Mouse (Mus musculus) testis, postnatal 14 days (tissue): Measurements from ENCODE around the gene Gm17455.
A peak's percentile ranks its signal among the peaks of the same experiment; 100 is the strongest.

ENCODE experiments used
- DNase-seq: peaks from one replicate; pipeline ENCODE4 v3.0.0; 2021; ENCODE audit warnings: low spot score

The Gm17455 gene

GRCm38 (mm10) chr10:60373937-60374578 is 25.5 kb upstream of the Gm17455 start:
- DNase-seq = no peak

DNA sequence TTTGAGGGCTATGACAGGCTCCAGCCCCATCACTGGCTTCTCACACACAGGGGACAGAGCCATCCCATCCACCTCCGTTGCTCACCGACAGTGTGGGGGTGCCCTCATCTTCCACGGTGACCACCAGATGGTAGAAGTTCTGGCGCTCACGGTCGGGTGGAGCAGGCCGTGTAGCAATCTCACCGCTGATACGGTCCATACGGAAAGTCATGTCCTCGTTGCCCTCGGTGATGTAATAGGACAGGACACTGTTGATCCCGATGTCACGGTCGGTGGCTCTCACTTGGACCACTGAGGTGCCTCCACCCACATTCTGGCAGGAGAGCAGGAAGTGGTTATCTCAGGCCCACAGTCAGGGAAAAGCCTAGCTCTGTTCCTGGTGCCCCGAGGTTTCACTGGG is 22.8 kb upstream of the Gm17455 start:
- no peak for DNase-seq

- no peak for DNase-seq
These were observed 20.0 kb upstream of the Gm17455 start for GRCm38 (mm10) chr10:60379419-60379957.

DNA sequence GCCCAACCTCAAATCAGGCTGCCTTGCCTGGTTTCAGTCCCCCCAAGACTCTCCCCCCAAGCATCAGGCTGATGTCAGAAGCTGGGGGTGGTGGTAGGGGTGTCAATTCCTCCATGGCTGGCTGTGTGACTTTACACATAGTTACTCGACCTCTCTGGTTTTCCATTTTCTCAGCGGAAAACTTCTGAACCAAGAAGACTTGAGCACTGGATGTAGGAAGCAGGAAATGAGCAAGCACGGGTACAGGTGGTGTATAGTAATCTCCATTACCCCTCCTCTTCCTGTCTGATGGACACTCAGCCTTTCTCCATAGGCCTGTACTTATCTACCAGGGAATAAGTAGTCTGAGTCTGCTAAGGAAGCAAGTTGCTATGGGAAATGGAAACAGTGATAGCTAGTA is 19.3 kb upstream of the Gm17455 start:
- no peak for DNase-seq

DNA sequence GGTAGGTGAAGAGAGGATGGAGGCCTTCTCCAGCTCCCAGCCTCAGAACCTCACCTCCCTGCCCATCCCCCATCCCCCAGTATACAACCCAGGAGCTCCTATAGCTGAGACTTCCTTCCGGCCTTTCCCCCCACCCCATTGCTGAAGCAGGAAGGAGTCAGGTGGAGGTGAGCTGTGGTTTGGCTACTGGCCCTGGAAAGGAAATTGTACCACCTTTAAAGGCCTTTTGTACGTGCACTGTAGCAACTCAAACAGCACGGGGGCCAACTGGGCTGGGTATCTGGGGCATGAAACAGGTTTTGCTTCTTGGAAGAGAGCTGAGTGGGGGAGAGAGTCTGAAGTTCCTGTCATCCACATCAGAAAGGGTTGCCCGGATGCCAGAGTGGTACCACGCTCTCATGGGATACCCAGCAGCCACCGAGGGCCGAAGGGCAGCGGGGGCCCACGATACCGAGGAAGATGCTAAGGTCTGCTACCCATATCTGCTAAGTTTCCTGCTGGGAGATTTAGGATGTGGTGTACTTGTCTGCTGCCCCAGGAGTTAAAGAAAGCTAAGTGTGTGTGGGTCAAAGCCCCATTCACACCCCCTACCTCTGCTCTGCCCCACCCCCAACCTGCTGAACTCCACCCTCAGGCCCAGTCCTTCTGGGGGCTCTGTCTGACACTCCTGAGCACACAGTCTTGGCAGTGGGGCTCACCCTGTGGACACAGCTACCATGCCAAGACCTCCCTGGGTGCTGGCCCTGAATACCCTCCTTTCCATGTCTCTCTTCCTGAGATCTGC is 18.2 kb upstream of the Gm17455 start:
- DNase-seq = no peak

GRCm38 (mm10) chr10:60388332-60388731 is 11.2 kb upstream of the Gm17455 start:
- no peak for DNase-seq

- DNase-seq = peak; percentile 18
These were observed 10.1 kb upstream of the Gm17455 start for GRCm38 (mm10) chr10:60389447-60389865.

DNA sequence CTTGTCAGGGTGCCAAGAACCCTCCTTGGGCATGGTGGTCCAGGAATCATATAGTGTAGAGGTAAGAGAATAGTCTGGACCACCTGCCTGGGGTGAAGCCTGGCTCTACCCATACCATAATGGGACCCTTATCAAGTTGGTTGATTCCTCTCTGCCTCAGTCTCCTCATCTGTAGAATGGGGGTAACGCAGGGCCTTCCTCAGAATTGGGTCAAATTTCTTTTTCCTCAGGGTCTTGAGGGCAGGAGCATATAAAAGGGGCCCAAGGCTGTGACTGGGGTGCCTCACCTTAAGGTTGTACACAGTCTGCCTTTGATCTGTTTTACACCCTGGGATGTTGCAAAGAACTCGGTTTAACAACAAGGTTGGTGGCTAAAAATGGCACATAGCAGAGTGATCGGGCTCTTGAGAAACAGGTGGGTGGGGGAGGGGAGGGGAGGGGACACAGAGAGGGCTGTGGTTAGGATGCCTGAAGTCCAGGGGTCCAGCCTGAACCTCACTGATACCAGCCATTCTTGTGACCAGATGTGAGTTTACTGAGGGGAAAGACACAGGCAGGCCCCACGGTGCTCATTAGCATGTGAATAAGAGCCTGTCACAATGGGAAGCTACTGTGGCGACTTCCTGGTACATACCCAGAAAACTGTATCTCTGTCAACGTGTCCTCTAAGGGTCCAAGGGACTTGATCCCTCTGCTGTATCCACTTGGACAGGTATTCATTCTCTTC is 9.2 kb upstream of the Gm17455 start:
- DNase-seq = no peak

- no peak for DNase-seq
These were observed 8.6 kb upstream of the Gm17455 start for GRCm38 (mm10) chr10:60390904-60391420.

DNA sequence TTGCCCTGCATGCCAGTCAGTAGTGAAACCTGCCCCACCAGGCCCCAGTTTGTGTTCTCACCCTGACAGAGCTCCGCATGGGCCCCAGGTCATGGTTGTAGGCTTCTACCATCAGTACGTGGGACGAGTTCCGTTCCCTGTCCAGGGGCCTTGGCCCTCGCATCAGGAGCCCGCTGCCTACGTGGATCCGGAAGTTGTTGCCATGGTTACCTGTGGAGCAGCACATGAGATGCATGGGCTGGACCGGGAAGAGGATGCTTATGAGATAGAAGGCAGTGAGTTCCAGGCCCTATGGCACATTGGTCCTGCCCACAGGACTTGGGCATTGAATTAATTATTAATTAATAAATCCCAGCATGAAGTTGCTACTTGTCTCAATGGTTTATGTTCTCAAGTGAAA is 7.9 kb upstream of the Gm17455 start:
- no peak for DNase-seq

DNA sequence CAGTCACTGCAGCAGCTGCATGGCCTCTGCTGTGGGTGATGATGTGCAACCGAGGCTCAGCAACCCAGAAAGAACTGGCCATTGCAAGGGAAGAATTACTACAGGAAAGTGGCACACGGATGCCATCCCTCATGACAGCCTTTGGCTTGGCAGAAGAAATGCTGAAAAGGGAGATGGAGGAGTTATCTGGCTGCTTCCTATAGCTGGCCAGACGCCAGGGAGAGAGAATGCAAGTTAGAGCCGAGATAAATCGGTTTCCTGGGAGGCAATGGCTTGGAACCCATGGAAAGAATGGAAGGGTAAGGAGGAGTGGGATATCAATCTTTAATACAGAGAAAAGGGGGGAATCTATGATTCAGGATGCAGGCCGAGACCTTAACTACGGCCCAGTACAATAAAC is 4.6 kb upstream of the Gm17455 start:
- no peak for DNase-seq

- DNase-seq = no peak
These were observed 3.9 kb upstream of the Gm17455 start for GRCm38 (mm10) chr10:60395605-60396004.

DNA sequence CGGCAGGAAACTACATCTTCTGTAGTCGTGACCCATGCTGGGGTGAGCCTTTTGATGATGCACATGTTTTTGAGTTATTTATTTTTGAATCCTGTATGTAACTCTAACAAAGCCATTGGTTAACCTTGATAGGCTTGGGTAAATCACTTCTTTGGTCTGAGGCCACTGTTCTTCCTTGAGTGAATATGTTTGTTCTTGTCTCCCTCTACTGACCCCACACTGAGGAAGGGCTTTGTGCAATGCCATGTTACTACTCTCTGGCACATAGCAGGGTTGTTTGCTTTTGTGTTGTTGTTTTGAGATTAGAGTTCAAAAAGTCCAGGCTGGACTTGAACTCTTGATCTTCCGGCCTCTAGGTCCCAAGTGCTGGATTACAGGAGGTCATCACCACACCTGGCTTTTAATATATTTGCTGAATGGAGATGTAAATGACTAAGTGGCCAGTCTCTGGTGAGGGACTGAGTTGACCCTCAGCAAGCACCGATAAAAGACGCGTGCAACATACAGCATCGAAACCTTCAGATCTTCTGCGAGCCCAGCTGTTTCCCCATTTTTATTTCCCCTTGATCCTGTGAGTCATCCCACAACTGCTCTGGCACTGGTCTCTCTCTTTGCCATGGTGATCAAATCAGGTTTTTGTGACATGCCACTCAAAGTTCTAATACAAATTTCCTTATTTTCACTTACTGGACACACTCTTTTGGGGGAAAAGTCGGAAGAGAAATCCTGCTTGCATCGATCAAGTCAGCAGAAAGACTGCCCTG is 1.3 kb upstream of the Gm17455 start:
- DNase-seq = no peak

GRCm38 (mm10) chr10:60400507-60401295 is 1.2 kb downstream of the Gm17455 start:
- DNase-seq = no peak

DNA sequence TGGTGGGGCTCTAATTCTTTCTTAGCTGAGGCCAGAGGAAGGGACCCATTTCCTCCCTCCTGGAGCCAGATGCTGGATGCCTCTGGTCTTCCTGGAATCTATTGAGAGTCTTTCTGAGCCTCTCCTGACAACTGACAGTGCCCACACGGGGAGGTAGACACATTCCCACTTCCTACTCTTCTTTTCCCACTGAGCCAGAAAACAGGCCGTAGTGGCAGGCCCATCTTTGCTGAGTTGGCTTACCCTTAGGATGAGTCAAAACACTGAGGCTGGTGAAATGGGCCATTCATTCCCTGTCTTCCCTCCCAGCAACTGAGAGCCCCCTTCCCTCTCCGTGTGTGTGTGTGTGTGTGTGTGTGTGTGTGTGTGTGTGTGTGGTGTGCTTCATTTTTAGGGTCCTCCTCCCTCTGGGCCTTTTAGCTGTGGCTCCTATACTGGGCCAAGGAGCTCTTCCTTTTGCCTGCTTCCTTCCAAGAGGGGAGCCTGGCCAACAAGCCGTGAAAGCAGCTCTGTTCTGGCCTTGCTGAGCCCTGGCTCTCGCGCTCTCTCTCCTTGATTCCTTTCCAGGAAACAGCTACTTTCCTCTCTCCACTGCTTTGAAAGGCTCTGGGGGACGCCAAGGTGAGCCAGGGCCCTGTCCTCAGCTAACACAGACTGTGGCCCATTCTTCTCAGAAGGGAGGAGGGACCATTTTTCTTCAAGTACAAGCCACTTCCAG is 6.1 kb downstream of the Gm17455 start:
- DNase-seq = peak; percentile 54

DNA sequence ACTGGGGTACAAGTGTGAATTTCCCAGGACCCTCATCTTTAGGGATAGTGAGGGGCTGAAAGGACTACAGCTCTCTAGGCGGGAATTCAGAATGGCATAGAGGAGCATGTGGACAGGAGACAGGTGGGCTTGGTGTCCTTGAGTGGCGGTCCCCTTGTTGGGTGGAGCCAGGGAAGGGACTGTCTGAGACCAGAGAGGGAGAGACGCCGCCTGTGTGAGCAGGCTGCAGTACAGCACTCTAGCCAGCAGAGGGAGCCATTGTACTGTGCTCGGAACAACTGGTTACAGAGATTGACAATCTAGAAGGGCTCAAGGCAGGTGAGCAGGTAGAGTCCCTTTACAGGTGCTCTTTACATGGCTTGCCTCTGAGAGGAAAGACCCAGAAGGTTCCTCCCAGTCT is 8.3 kb downstream of the Gm17455 start:
- DNase-seq = peak; percentile 53

DNA sequence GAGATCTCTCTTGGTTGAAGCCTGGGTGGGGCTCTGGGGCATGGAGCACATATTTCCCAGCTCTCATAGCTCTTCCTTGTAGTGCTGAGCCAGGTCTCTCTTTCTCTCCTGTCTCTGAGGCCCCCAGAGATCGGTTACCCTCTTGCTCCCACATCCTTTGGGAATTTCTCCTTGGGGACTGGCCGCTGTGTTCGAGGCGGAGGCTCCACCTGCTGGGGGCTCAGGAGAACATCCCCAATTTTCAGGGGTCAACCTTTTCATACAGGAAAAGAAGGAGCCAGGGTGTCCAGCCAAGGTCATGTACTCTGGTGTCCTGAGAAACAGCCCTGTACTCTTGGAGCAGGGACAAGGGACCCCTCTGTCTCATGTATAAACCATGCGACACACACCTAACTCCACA is 12.3 kb downstream of the Gm17455 start:
- no peak for DNase-seq

- no peak for DNase-seq
These were observed 14.2 kb downstream of the Gm17455 start for GRCm38 (mm10) chr10:60413756-60414155.

- DNase-seq = no peak
These were observed 17.5 kb downstream of the Gm17455 start for GRCm38 (mm10) chr10:60417041-60417440.

DNA sequence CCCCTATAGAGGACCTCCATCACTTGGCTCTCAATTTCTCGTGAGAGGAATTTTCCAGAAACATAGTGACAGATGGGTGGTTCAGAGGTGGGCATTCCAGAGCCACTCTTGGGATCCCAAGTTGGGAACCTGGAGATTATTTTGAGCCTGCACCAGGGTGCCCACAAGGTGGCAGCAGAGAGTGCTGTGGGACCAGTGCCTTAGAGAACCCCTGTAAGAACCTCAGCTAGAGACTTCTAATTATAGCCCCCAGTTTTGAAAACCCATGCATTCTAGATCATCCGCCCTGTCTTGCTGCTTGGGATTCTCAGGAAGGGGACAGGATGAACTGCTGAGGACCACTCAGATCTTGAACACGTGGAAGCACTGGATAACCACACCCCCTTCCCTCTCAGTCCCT is 18.6 kb downstream of the Gm17455 start:
- DNase-seq = peak; percentile 24
